Mouse (Mus musculus) kidney, postnatal 14 days (tissue): ENCODE results near the gene Guca1b.
A peak's percentile ranks its signal among the peaks of the same experiment; 100 is the strongest.

Experiments used
- DNase-seq: peaks from one replicate; pipeline ENCODE4 v3.0.0; 2022; ENCODE audit warnings: mixed read lengths

Guca1b gene

DNA sequence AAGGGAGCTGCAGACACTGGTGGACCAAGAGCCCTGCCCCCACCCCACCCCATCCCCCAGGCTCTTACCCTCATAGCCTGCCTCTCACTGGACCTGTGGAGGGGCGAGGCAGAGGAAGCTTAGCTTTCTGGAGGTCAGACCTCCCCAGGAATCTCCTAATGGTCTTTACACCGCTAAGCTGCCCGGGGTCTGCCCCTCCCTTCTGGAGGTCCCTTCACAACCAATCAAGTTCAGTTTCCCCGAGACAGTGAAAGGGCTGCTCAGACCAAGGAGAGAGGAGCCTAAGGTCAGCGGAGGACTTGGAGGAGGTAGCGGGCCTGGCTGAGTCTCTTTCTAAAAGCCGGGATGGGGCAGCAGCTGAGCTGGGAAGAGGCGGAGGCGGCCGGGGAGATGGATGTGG is at the start of gene Guca1b:
Gene Guca1b, plus strand, starts transcription at position 249 of the 400 bp plus-strand sequence.
- no peak for DNase-seq

DNA sequence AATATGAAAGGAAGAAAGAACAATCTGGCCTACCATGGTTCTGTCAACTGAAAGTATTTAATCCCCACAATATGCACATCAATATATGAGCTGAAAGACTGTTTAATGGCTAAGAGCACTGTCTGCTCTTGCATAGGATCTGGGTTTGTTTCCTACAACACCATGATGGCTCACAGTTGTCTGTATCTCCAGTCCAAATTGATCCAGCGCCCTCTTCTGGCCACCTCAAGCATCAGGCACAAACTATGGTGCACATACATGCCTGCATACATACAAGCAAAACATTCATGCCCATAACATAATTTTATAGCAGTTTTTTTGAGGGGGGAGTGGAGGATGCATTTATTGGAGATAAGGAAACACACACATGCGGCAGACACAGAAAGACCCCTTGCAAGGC is 42.1 kb upstream of the Guca1b start:
- no peak for DNase-seq

- DNase-seq = no peak
These were observed 35.4 kb upstream of the Guca1b start for GRCm38 (mm10) chr17:47349721-47350319.

DNA sequence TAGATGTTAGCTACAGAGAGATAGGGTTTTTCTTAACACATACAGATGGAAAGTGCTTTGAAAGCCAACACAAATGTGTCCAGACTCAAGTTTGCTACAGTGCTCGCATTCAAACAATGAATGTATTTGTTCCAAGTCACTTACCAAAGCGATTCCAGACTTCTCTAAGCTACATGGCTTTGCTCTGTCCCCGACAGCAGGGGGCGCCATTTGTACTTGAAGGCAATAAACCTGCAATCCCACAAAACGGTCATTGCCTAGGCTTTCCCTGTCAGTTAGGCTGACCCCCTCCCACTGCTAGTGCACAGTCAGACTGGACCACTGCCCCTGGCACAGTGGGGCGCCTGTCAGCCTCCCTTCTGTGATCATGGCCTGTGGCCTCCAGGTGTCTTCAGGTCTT is 25.2 kb upstream of the Guca1b start:
- peak; percentile 30 for DNase-seq

- DNase-seq = peak; percentile 18
These were observed 23.9 kb upstream of the Guca1b start for GRCm38 (mm10) chr17:47361343-47361742.

DNA sequence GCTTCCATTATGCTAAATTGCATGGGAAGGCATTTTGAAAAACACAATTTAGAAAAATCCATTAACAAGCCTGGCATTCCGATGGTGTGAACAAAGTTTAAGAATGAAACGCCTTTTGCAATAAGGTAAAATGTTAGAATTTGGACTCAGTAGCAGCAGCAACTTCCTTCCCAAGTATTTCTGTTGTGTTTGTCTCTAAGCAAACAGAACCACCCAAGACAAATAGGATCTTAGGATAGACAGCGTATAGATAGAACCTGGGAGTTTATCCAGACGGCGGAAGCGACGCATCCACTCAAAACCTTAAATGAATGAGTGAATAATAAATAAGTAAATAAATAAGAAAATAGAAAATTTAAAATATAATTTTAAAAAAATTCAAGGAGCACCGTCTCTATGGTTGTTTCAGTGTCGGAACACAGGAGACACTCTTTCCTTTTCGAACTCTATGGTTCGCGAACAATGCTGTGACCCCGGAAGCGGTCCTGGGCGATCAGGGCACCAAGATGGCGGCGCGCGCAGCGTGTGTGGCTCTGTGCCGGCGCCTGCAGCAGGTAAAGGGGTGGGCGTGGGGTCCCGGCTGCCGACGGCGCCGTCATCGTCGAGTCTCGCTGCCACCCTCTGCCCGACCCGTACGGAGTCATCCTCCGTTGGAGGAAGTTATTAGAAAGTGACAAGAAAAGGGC is 16.6 kb upstream of the Guca1b start, which contains the start of gene Mrps10:
Gene Mrps10, plus strand, starts transcription at position 487 of the 686 bp plus-strand sequence.
- DNase-seq = peak; percentile 92

DNA sequence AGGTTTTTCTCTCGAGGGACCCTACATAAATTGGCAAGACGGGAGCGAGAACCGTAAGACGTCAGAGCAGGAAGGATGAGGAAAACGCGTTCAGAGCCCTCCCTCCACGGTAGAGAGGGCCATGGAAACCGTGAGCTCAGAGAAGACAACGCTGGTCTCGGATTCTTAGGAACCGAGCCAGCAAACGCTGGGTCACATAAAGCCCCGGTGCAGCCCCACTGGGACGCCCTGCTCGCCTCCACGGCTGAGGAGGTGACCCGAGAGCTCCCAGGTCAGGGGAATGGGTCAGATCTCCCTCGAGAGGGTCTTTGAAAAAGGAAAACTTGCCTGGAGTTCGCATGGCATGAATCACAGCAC is 16.1 kb upstream of the Guca1b start:
- DNase-seq = no peak

DNA sequence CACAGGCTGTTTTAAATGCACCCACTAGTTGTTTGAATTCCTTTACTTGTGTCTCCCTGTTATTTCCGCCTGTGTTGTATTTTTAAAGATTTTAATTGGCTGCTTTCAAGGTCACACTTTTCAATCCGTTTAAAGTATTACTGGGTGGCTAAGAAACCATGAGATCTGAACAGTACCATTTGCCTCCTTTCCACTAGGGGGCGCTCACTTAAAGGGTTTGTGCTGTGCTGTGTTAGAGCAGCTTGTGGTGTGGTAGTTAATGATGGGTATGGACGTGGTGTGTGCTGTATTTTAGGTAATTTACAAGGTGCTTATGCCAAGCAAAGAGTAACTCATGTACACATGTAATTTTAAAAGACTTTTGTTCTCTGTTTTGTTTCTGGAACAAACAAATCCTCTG is 13.7 kb upstream of the Guca1b start:
- DNase-seq = peak; percentile 79

- no peak for DNase-seq
These were observed 11.2 kb upstream of the Guca1b start for GRCm38 (mm10) chr17:47373991-47374390.

DNA sequence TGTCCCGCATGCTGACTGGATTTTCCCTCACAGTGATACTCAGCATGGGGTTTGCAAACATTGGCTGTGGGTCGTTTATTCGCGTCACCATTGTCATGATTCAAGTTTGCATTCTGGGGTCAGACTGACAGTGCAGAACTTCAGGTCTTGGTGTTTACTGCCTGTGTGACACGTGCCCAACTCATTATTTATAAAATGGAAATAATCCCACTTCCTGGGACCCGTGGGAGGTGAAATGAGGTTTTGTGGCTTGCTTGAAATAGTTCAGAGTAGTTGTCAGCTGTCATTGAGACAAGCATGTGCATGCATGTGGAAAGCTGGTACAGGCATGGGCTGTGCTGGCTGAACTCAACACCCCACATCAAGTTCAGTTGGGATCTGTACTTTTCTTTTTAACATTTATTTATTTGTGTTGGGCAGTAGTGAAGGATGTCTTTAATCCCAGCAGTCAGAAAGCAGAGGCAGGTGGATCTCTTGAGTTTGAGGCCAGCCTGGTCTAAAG is 8.4 kb upstream of the Guca1b start:
- DNase-seq = no peak

- no peak for DNase-seq
These were observed 7.1 kb upstream of the Guca1b start for GRCm38 (mm10) chr17:47378133-47378532.

DNA sequence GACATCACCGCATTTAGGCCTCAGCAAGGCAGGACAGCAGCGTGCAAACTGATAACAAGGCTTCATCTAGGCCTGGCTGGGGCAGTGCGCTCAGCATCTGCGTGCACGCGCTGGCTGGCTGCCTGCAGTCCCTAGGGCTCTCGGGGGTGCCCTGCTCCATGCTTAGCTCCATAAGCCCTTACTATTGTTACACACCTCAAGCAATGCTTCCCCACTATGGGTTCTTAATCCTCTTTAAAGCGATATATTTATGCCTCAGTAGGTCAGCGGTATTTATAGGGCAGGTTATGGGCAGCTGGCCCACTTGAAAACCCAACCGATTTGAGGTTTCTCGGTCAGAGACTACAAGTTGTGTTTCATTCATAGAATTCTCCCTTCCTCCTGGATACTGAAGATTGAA is 3.3 kb upstream of the Guca1b start:
- no peak for DNase-seq

- DNase-seq = no peak
These were observed 1.9 kb upstream of the Guca1b start for GRCm38 (mm10) chr17:47383266-47383665.

DNA sequence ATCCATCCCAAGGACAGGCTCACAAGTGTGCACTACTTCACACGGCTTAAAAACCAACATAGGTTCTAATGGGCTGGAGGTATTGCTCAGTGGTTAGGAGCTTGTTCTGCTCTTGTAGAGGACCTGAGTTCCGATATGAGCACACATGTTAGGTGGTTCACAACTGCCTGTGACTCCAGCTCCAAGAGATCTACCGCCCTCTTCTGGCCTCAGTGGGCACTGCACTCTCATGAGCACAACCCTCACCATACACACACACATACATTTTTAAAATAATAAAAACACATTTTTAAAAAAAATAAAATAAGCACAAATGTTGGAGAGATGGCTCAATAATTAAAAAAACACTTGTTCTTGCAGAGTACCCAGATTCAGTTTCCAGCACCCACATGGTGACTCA is 1.1 kb upstream of the Guca1b start:
- no peak for DNase-seq

DNA sequence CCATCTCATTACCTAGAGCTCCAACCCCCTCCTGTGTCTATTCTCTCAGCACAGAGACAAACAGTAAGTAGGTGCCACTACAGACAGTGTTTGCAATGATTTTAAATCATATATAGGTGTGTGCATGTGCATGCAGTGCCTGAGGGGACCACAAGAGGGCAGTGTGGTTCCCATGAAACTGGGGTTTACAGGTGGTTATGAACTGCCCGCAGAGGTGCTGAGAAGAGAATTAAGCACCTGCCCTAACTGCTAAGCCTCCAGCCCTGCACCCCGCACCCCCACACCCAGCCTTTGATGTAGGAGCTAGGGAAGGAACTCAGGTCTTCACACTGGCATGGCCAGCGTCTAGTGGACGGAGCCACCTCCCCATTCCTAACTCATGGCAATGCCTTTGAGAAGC is 1.5 kb downstream of the Guca1b start:
- peak; percentile 52 for DNase-seq

DNA sequence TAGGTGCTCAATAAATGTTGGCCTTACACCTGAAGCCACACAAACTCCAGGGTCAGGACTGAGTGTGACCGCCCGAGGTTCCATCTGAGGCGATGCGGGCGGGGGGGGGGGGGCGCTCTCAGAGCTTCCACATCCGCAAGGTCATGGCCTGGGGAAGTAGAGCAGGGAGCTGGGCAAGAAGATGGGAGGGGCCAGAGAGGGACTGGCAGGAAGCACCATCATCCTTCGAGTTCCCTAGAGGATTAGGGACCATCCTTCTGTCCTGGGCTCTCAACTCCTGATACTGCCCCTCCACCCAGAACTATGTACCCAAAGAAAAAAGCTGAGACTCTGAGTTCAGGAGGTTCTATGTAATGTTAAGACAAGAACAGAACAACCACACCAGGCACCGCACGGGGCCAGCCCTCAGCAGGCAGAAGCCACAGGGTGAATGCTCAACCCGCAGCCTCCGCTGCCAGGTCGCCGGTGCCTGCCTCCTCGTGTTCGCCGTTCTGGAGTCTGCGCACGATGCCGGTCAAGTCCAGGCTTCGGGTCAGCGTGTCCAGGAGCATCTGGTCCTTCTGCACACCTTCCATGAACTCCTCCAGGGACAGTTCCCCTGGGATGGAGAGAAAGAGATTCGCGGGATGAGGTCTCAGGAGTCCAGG is 9.2 kb downstream of the Guca1b start:
- DNase-seq = peak; percentile 36

- peak; percentile 61 for DNase-seq
These were observed 10.3 kb downstream of the Guca1b start for GRCm38 (mm10) chr17:47395376-47395913.

DNA sequence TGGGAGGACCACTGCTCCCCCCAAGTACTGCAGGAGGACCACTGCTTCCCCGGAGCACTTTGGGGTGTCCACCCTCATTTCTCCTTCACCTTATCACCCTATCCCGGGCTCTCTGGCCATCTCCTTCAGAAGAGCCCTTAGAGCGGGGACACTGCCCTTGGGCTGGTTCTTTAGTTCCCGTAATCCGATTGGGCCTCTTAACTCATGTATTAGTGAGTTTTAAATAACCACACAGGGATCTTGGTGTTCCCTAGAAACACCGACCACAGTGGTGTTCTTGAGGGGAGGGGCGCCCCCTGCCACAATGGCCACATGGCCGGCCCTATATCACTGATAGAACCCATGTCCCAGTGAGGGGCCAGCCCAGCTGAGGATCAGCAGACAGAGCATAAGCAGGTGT is 13.9 kb downstream of the Guca1b start:
- no peak for DNase-seq

GRCm38 (mm10) chr17:47400451-47400850 is 15.3 kb downstream of the Guca1b start, which contains the start of gene Guca1a:
Gene Guca1a (minus strand): TSS chr17:47400584.
- no peak for DNase-seq

- no peak for DNase-seq
These were observed 22.7 kb downstream of the Guca1b start for GRCm38 (mm10) chr17:47407717-47408557.

DNA sequence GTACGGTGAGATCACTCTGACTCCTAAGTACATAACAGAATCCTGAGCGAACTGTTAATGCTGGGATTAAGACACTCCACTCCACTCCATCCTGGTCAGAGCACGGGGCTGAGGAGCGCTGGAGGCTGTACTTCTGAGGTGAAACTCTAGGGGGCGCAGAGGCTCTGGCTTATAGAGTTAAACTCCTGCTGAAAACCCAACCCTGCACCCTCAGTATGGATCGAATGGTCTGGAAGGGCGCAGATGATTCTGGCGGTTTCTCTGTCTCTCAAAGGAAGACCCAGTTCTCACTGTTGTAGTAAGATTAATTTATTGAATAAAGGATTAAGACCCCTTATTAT is 23.3 kb downstream of the Guca1b start:
- DNase-seq = peak; percentile 67

DNA sequence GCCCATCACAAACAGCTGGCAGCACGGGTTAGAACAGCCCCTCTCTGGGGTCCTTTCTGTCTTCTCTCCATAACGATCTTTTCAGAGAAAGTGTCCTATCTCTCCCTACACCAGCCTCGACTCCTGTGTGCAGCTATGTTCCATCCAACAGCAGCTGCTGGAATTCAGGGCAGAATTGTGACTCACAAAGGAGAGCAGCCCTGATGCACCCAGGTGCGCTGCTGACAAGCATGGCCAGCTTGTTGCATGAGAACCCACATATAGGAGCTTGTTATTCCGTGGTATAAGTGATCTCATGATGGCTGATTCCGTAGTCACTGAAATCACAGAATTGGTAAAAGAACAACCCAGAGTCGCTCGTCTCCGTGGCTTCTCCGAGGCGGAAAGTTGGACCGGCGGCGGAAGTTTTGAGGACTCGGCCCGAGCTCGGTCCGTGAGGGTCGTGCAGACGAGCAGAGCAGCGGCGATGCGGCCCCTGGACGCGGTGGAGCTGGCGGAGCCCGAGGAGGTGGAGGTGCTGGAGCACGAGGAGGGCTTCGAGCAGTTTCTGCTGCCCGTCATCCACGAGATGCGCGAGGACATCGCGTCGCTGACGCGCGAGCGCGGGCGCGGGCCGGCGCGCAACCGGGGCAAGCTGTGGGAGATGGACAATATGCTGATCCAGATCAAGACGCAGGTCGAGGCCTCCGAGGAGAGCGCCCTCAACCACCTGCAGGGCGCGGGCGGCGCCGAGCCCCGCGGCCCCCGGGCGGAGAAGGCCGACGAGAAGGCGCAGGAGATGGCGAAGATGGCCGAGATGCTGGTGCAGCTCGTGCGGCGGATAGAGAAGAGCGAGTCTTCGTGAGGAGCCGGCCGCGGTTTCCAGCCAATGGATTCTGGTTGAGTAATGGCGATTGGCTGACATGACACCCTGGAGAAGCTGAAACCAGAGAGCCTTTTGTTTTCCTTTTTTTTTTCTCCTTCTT is 25.0 kb downstream of the Guca1b start:
- peak; percentile 12 for DNase-seq
